Mouse (Mus musculus) lung, adult 2 months (tissue): ENCODE data around the gene Sbf2. TPM values are rescaled to one million over a fixed set of nuclear protein-coding genes. Genes with fewer than 3 reads are reported as not detected.
A peak's percentile ranks its signal among the peaks of the same experiment; 100 is the strongest.
"Not testable (repeated sequence)": the region's sequence is repeated elsewhere in the genome, so short reads cannot be mapped to it uniquely, and the experiment has no call there.

Experiments
- DNase-seq: peaks from one replicate; pipeline ENCODE4 v3.0.0; 2022
- H3K4me1 ChIP-seq: fragments of 200-500 bp; 2 replicates; pipeline ENCODE4 v1.6.1; 2011; ENCODE audit warnings: low read length; ENCODE audit not compliant: control insufficient read depth, insufficient read depth
- H3K4me3 ChIP-seq: fragments of 200-500 bp; replicated peaks from 2 replicates; pipeline ENCODE3; 2011; ENCODE audit warnings: low read depth, mild to moderate bottlenecking, control low read depth, low read length; ENCODE audit errors: extremely low read depth
- CTCF ChIP-seq: fragments of 200-500 bp; IDR thresholded peaks from 2 replicates; pipeline ENCODE4 v1.5.1; 2011; ENCODE audit warnings: mild to moderate bottlenecking, low read length, control low read depth; ENCODE audit not compliant: insufficient read depth
- POLR2A ChIP-seq: fragments of 200-500 bp; IDR thresholded peaks from 2 replicates; pipeline ENCODE4 v1.6.1; 2011; ENCODE audit warnings: low read depth, mild to moderate bottlenecking, control low read depth, low read length, borderline replicate concordance; ENCODE audit errors: extremely low read depth
- WGBS: fragments of 180-500 bp; shearing (Covaris S2); methylation state at CpG from one replicate; pipeline ENCODE4 v1.1.7; 2018; 5-methylcytosine and 5-hydroxymethylcytosine counted together
- polyA plus RNA-seq: library from polyadenylated mRNA; depleted of rRNA; stranded (reverse); fragments of >200 nt; gene quantifications from 2 replicates; pipeline ENCODE4 v1.2.3, GENCODE M21; 2012

The Sbf2 gene
- polyA plus RNA-seq, 1 experiment = 18.0 TPM

DNA sequence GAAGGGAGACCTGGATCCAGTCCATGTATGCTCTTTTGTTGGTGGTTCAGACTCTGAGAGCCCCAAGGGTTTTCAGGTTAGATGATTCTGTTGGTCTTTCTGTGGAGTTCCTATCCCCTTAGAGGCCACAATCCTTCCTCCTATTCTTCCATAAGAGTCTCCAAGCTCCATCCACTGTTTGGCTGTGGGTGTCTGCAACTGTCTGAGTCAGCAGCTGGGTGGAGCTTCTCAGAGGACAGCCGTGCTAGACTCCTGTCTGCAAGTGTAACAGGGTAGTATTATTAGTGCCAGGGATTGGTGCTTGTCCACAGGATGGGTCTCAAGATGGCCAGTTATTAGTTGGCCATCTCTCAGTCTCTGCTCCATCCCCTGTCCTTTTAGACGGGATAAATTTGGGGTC, 9.3 kb upstream of the Sbf2 start:
- TF ChIP-seq POLR2A (no peak), CTCF (no peak)
- H3K4me3 ChIP-seq = no peak overlapping the region
- no peak for DNase-seq
- 56% methylated on average over 2 of the region's 2 CpGs for WGBS
- H3K4me1 ChIP-seq = peaks cover 10% of the 10 kb centered on the region

DNA sequence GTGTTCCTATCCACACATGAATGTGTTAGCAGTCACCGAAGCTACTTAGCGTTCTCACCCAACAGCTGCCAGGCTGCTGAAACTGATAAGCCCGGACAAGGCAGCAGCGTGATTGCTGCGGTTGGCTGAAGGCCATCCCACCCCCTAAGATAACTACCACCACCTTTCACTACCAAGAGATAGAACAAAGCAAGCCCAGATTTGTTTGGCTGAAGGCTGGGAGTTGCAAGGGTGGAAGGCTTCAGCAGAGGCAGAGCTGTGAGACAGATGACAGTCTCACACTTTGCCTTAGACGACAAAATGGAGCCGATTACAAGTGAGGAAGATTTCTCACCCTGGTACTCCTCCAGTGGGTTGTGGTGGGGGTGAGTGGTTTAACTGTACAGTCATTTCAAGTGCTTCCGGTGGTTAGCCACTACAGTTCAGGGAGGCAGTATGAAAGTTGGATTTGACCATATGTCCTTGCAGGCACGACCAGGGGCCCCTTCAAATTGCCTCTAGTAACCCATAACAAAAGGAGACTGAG, 4.4 kb upstream of the Sbf2 start:
- WGBS = 21% methylated on average over 9 of the region's 9 CpGs
- DNase-seq = no peak

DNA sequence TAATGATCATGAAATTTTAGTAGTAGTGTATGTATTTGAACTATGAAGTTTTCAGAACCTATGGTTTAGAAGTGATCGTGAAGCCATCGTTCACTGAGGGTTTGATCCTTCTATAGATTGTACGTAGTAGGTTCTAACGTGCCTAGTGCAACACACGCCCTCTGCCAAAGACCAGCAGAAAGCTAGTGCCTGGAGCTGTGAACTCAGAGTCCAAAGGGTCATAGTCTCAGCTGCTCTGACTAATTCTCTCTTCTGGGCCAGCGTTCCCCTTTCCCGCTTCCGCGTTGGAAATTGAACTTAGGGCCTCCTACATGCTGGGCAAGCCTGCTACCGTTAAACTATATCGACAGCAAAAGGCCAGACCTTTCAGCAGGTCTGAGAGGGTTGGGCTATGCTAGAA, 1.1 kb upstream of the Sbf2 start:
- Histone ChIP-seq H3K4me1 (peaks cover 12% of the 10 kb centered on the region), H3K4me3 (peak overlapping the region; percentile 28)
- WGBS = 37% methylated on average over 11 of the region's 11 CpGs
- no peak for DNase-seq
- TF ChIP-seq CTCF (no peak), POLR2A (no peak)

More for the DNA sequence above, 4.4 kb upstream of the Sbf2 start:
- Histone ChIP-seq H3K4me3 (no peak overlapping the region), H3K4me1 (peaks cover 5% of the 10 kb centered on the region; the same call in 1 of the 2 replicates)
- TF ChIP-seq CTCF = no peak

DNA sequence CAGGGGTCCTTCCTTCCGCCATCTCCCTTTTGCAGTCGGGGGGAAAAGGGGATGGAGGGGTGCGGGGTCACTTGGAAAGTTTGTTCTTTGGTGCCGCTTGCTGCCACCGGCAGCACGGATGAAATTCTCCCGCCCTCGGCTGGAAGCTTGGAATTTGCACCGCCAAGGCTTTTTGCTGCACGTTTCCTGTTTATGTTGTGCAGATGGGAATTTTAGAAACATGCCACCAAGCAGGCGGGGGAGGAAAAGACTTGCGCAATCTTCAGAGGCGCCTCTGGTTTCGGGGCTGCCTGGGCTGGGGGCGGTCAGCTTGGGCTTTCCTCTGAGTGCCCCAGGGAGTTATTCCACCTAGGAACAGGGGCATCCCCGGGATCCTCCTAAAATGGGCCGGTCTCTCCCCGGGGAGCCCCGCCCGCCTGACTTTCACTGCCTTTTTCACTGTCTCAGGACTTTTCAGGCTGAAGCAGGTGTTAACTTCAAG, 469 bp upstream of the Sbf2 start:
- H3K4me1 ChIP-seq = peaks cover 12% of the 10 kb centered on the region
- TF ChIP-seq POLR2A (peak; percentile 26; the same call in 1 of the 2 replicates), CTCF (no peak)
- WGBS = under 1% methylated on average over 20 of the region's 20 CpGs
- DNase-seq = peak; percentile 75
- peak overlapping the region; percentile 88 for H3K4me3 ChIP-seq

- no peak for TF ChIP-seq CTCF
- 4% methylated on average over 17 of the region's 17 CpGs for WGBS
- Histone ChIP-seq H3K4me3 (peak overlapping the region; percentile 88), H3K4me1 (peaks cover 12% of the 10 kb centered on the region)
- DNase-seq = no peak
Measured at GRCm38 (mm10) chr7:110613381-110614132, 1.2 kb downstream of the Sbf2 start.

GRCm38 (mm10) chr7:110606906-110607305, 7.8 kb downstream of the Sbf2 start:
- Histone ChIP-seq H3K4me3 (no peak overlapping the region), H3K4me1 (no peaks in the 10 kb centered on the region; the same call in 1 of the 2 replicates)
- TF ChIP-seq POLR2A (no peak), CTCF (no peak)
- 100% methylated on average over 1 of the region's 1 CpGs for WGBS
- DNase-seq = no peak

- 89% methylated on average over 4 of the region's 4 CpGs for WGBS
- Histone ChIP-seq H3K4me3 (no peak overlapping the region), H3K4me1 (no peaks in the 10 kb centered on the region)
- DNase-seq = no peak
- TF ChIP-seq CTCF (no peak), POLR2A (no peak)
Measured at GRCm38 (mm10) chr7:110605476-110605875, 9.2 kb downstream of the Sbf2 start.

GRCm38 (mm10) chr7:110597141-110597540, 17.6 kb downstream of the Sbf2 start:
- DNase-seq = no peak
- Histone ChIP-seq H3K4me3 (no peak overlapping the region), H3K4me1 (no peaks in the 10 kb centered on the region; the same call in 1 of the 2 replicates)
- TF ChIP-seq POLR2A (no peak), CTCF (no peak)
- WGBS = 85% methylated on average over 1 of the region's 1 CpGs

GRCm38 (mm10) chr7:110593991-110594390, 20.7 kb downstream of the Sbf2 start:
- 91% methylated on average over 3 of the region's 3 CpGs for WGBS
- DNase-seq, H3K4me1 ChIP-seq, H3K4me3 ChIP-seq: not testable (repeated sequence)

DNA sequence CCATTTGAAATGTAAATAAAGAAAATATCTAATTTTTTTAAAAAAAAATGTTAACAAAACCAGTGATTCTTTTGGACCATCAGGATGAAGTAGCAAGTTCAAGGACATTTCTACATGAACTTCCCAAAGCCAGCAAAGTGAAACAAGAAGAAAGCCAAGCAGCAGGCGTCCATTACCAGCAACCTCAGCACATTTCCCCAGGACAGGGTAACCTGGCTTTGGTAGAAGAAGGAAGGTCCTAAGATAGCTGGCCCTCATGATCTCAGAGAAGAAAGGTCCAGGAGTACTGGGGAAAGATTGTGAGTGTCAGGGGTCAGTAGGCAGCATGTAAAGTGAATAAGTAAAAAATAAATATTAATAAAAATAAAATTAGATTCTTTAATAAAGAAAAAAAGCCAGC, 27.0 kb downstream of the Sbf2 start:
- WGBS = 78% methylated on average over 1 of the region's 1 CpGs
- no peak overlapping the region for H3K4me3 ChIP-seq
- TF ChIP-seq CTCF (no peak), POLR2A (no peak)

GRCm38 (mm10) chr7:110585250-110585649, 29.5 kb downstream of the Sbf2 start:
- no peak for DNase-seq
- no peak for TF ChIP-seq POLR2A
- TF ChIP-seq CTCF = no peak
- Histone ChIP-seq H3K4me1 (no peaks in the 10 kb centered on the region; the same call in 1 of the 2 replicates), H3K4me3 (no peak overlapping the region)
- 15% methylated on average over 2 of the region's 2 CpGs for WGBS

More for the DNA sequence above, 27.0 kb downstream of the Sbf2 start:
- no peak for DNase-seq
- H3K4me1 ChIP-seq = no peaks in the 10 kb centered on the region; the same call in none of the 2 replicates
